11 mouse cellular contexts compared by ENCODE assay signal in genomic region chr2:28225906-28226305, GRCm38 (mm10). TPM values are rescaled to one million over a fixed set of nuclear protein-coding genes. Genes with fewer than 3 reads are reported as not detected.
DNase-seq lines count a peak whose midpoint lies in the region; ATAC-seq lines count a peak whose summit lies in the region.
"Had no signal": no experiment of that assay in that cellular context is flagged by ENCODE, and none has a peak within 500 bp of the region (broad histone marks: within the 10 kb centered on the region; RNA-seq: fewer than 3 reads in every experiment).

No protein-coding gene starts in this region.

- 40% methylated on average over 3 of the region's 3 CpGs for WGBS in limb, embryonic 15.5 days
- WGBS in forebrain, embryonic 15.5 days = 45% methylated on average over 3 of the region's 3 CpGs
- 64% methylated on average over 3 of the region's 3 CpGs for WGBS in intestine, embryonic 15.5 days

- no peak overlapping the region for H3K4me3 ChIP-seq in limb, embryonic 15.5 days
- no peak overlapping the region for H3K4me3 ChIP-seq in forebrain, embryonic 15.5 days
- H3K4me3 ChIP-seq in intestine, embryonic 15.5 days (replicated peaks) = no peak overlapping the region
- H3K4me3 ChIP-seq: neural tube, embryonic 12.5 days had no signal

- no peak overlapping the region for H3K4me2 ChIP-seq in limb, embryonic 15.5 days
- no peak overlapping the region for H3K4me2 ChIP-seq in forebrain, embryonic 15.5 days (replicated peaks)
- no peak overlapping the region for H3K4me2 ChIP-seq in intestine, embryonic 15.5 days (replicated peaks)
- H3K4me2 ChIP-seq: heart, embryonic 11.5 days; neural tube, embryonic 12.5 days had no signal

- no peak overlapping the region for H3K9ac ChIP-seq in limb, embryonic 15.5 days
- no peak overlapping the region for H3K9ac ChIP-seq in forebrain, embryonic 15.5 days (replicated peaks)
- no peak overlapping the region for H3K9ac ChIP-seq in intestine, embryonic 15.5 days
- H3K9ac ChIP-seq: neural tube, embryonic 12.5 days had no signal

- no peaks in the 10 kb centered on the region for H3K27me3 ChIP-seq in limb, embryonic 15.5 days
- no peaks in the 10 kb centered on the region for H3K27me3 ChIP-seq in forebrain, embryonic 15.5 days
- H3K27me3 ChIP-seq in intestine, embryonic 15.5 days (replicated peaks) = no peaks in the 10 kb centered on the region
- H3K27me3 ChIP-seq: neural tube, embryonic 12.5 days had no signal

- H3K4me1 ChIP-seq in limb, embryonic 15.5 days = peaks cover 21% of the 10 kb centered on the region
- peaks cover 14% of the 10 kb centered on the region for H3K4me1 ChIP-seq in forebrain, embryonic 15.5 days
- H3K4me1 ChIP-seq in intestine, embryonic 15.5 days (replicated peaks) = 0 out of 2 replicates have a peak, but pooled peaks cover 3% of the 10 kb centered on the region

- H3K9me3 ChIP-seq in limb, embryonic 15.5 days = no peaks in the 10 kb centered on the region
- no peaks in the 10 kb centered on the region for H3K9me3 ChIP-seq in forebrain, embryonic 15.5 days
- no peaks in the 10 kb centered on the region for H3K9me3 ChIP-seq in intestine, embryonic 15.5 days
- H3K9me3 ChIP-seq: neural tube, embryonic 12.5 days had no signal

- ATAC-seq in limb, embryonic 15.5 days (ENCODE audit: insufficient number of reproducible peaks, low FRiP score, low TSS enrichment, low read depth) = no peak
- no peak for ATAC-seq in forebrain, embryonic 15.5 days (replicated peaks)
- ATAC-seq in intestine, embryonic 15.5 days = no peak

- H3K27ac ChIP-seq in limb, embryonic 15.5 days = peak overlapping the region; percentile 29; the same call in 1 of the 2 replicates
- H3K27ac ChIP-seq in forebrain, embryonic 15.5 days (replicated peaks) = no peak overlapping the region
- H3K27ac ChIP-seq in intestine, embryonic 15.5 days = no peak overlapping the region; the same call in 1 of the 2 replicates
- H3K27ac ChIP-seq: neural tube, embryonic 12.5 days had no signal

- DNase-seq in kidney, postnatal 10 days = peak; percentile 64
- no peak for DNase-seq in kidney, adult 8-10 months
- peak; percentile 64 to 71 for DNase-seq in cerebellum, postnatal 25 days
- DNase-seq in frontal cortex, postnatal 36 days (ENCODE audit: low spot score in 2 of 2) = peak; percentile 84 to 86
- DNase-seq: kidney, adult 11 months; lung, adult 2 months had no signal

- peaks cover 24% of the 10 kb centered on the region for H3K36me3 ChIP-seq in limb, embryonic 15.5 days
- peaks cover 35% of the 10 kb centered on the region for H3K36me3 ChIP-seq in forebrain, embryonic 15.5 days
- H3K36me3 ChIP-seq in intestine, embryonic 15.5 days = no peaks in the 10 kb centered on the region

RNA-seq across cellular contexts. Expression of gene Olfm1, which starts 33.1 kb away (rescaled TPM):
- 21.2 and 22.1 TPM in 2 replicates for polyA plus RNA-seq in limb, embryonic 15.5 days (2015; fragmentation: Nextera tagmentation; extraction: Ambion mirVana)
- polyA plus RNA-seq in forebrain, embryonic 15.5 days (2015; fragmentation: Nextera tagmentation; extraction: Ambion mirVana) = 225 and 234 TPM in 2 replicates
- 20.1 and 21.8 TPM in 2 replicates for polyA plus RNA-seq in intestine, embryonic 15.5 days (2015; fragmentation: Nextera tagmentation; extraction: Ambion mirVana)

Comparison
In these comparisons a context has a peak if more than half of its experiments do, and no peak if none do; other contexts are left out.
1. DNase-seq: peak in kidney, postnatal 10 days (single experiment), cerebellum, postnatal 25 days (2 of 2) and frontal cortex, postnatal 36 days (2 of 2); none in kidney, adult 8-10 months (0 of 2).